Mouse (Mus musculus) kidney, adult 2 months (tissue): Measurements from ENCODE around the gene Ntm. TPM values are rescaled to one million over a fixed set of nuclear protein-coding genes. Genes with fewer than 3 reads are reported as not detected.

Source experiments
- DNase-seq: peaks from one replicate; pipeline ENCODE4 v3.0.0; 2021
- H3K27ac ChIP-seq: fragments of 200-500 bp; 2 replicates; pipeline ENCODE4 v1.5.1; 2012; ENCODE audit warnings: low read depth, low read length, control low read depth, inconsistent platforms; ENCODE audit not compliant: insufficient read depth
- H3K27me3 ChIP-seq: fragments of 200-500 bp; replicated peaks from 2 replicates; pipeline ENCODE4 v1.6.1; 2012; ENCODE audit warnings: mild to moderate bottlenecking, moderate library complexity, low read length, inconsistent platforms; ENCODE audit not compliant: control insufficient read depth, insufficient read depth
- H3K36me3 ChIP-seq: fragments of 200-500 bp; 2 replicates; pipeline ENCODE4 v1.6.1; 2012; ENCODE audit warnings: mild to moderate bottlenecking, moderate library complexity, low read length, inconsistent platforms; ENCODE audit not compliant: control insufficient read depth, insufficient read depth
- H3K4me1 ChIP-seq: fragments of 200-500 bp; 2 replicates; pipeline ENCODE4 v1.6.1; 2011; ENCODE audit warnings: low read length; ENCODE audit not compliant: control insufficient read depth, insufficient read depth
- H3K4me3 ChIP-seq: fragments of 200-500 bp; 2 replicates; pipeline ENCODE4 v1.5.1; 2011; ENCODE audit warnings: mild to moderate bottlenecking, low read depth, low read length, control low read depth; ENCODE audit not compliant: insufficient read depth
- CTCF ChIP-seq: fragments of 200-500 bp; conservative IDR thresholded peaks from 2 replicates; pipeline ENCODE4 v1.5.1; 2011; ENCODE audit warnings: low read depth, mild to moderate bottlenecking, control low read depth, low read length, moderate library complexity, mixed read lengths; ENCODE audit not compliant: insufficient read depth, insufficient read length
- POLR2A ChIP-seq: fragments of 200-500 bp; IDR thresholded peaks from one replicate; pipeline ENCODE4 v1.6.1; 2011; ENCODE audit warnings: low read depth, low read length, control low read depth
- WGBS: fragments of 180-500 bp; shearing (Covaris S2); methylation state at CpG from one replicate; pipeline ENCODE4 v1.1.7; 2018; 5-methylcytosine and 5-hydroxymethylcytosine counted together
- polyA plus RNA-seq: library from polyadenylated mRNA; depleted of rRNA; stranded (reverse); fragments of >200 nt; gene quantifications from 2 replicates; pipeline ENCODE4 v1.2.3, GENCODE M21; 2012

Ntm gene
- polyA plus RNA-seq, 1 experiment = 0.74 TPM

GRCm38 (mm10) chr9:29357796-29358195, 605.1 kb downstream of the Ntm start:
- Histone ChIP-seq H3K27ac (no peak overlapping the region), H3K4me3 (no peak overlapping the region), H3K4me1 (no peaks in the 10 kb centered on the region), H3K36me3 (no peaks in the 10 kb centered on the region), H3K27me3 (no peaks in the 10 kb centered on the region)
- DNase-seq = no peak
- 82% methylated on average over 4 of the region's 4 CpGs for WGBS
- no peak for TF ChIP-seq CTCF
- TF ChIP-seq POLR2A = no peak

GRCm38 (mm10) chr9:29342303-29342702, 620.6 kb downstream of the Ntm start:
- TF ChIP-seq POLR2A = no peak
- no peak for DNase-seq
- H3K27me3 ChIP-seq = no peaks in the 10 kb centered on the region; the same call in 1 of the 2 replicates
- no peak overlapping the region for H3K27ac ChIP-seq
- H3K4me1 ChIP-seq = no peaks in the 10 kb centered on the region
- H3K36me3 ChIP-seq = no peaks in the 10 kb centered on the region
- H3K4me3 ChIP-seq = no peak overlapping the region
- WGBS = 37% methylated on average over 7 of the region's 7 CpGs

- Histone ChIP-seq H3K4me1 (peaks cover 2% of the 10 kb centered on the region; the same call in 1 of the 2 replicates), H3K27me3 (no peaks in the 10 kb centered on the region; the same call in 1 of the 2 replicates), H3K36me3 (no peaks in the 10 kb centered on the region), H3K27ac (no peak overlapping the region), H3K4me3 (no peak overlapping the region)
- 83% methylated on average over 3 of the region's 3 CpGs for WGBS
- no peak for DNase-seq
- no peak for TF ChIP-seq CTCF
- no peak for TF ChIP-seq POLR2A
Measured at GRCm38 (mm10) chr9:29341292-29341691, 621.6 kb downstream of the Ntm start.

- TF ChIP-seq CTCF (no peak), POLR2A (no peak)
- Histone ChIP-seq H3K27ac (no peak overlapping the region), H3K4me1 (peaks cover 9% of the 10 kb centered on the region; the same call in 1 of the 2 replicates), H3K36me3 (no peaks in the 10 kb centered on the region), H3K27me3 (no peaks in the 10 kb centered on the region; the same call in 1 of the 2 replicates), H3K4me3 (no peak overlapping the region)
- WGBS = 54% methylated on average over 2 of the region's 2 CpGs
- DNase-seq = peak; percentile 54
Measured at GRCm38 (mm10) chr9:29335671-29336070, 627.3 kb downstream of the Ntm start.

- DNase-seq = peak; percentile 88
- TF ChIP-seq CTCF (no peak), POLR2A (no peak)
- peak overlapping the region; percentile 68 for H3K27ac ChIP-seq
- H3K4me1 ChIP-seq = peaks cover 9% of the 10 kb centered on the region; the same call in 1 of the 2 replicates
- H3K36me3 ChIP-seq = no peaks in the 10 kb centered on the region
- no peaks in the 10 kb centered on the region for H3K27me3 ChIP-seq
- no peak overlapping the region for H3K4me3 ChIP-seq
- 20% methylated on average over 3 of the region's 3 CpGs for WGBS
Measured at GRCm38 (mm10) chr9:29332296-29333090, 630.4 kb downstream of the Ntm start.

- Histone ChIP-seq H3K4me1 (peaks cover 4% of the 10 kb centered on the region; the same call in 1 of the 2 replicates), H3K27ac (no peak overlapping the region), H3K27me3 (no peaks in the 10 kb centered on the region), H3K4me3 (no peak overlapping the region), H3K36me3 (no peaks in the 10 kb centered on the region)
- DNase-seq = no peak
- TF ChIP-seq POLR2A (no peak), CTCF (no peak)
- WGBS = 67% methylated on average over 3 of the region's 3 CpGs
Measured at GRCm38 (mm10) chr9:29330486-29330885, 632.5 kb downstream of the Ntm start.

GRCm38 (mm10) chr9:29326283-29326682, 636.7 kb downstream of the Ntm start:
- Histone ChIP-seq H3K27me3 (no peaks in the 10 kb centered on the region), H3K27ac (no peak overlapping the region), H3K36me3 (no peaks in the 10 kb centered on the region), H3K4me1 (no peaks in the 10 kb centered on the region), H3K4me3 (no peak overlapping the region)
- WGBS = 95% methylated on average over 3 of the region's 3 CpGs
- DNase-seq = no peak
- TF ChIP-seq CTCF (no peak), POLR2A (no peak)
